Mouse (Mus musculus): ENCODE data around the gene Fa2h.

Fa2h gene

DNA sequence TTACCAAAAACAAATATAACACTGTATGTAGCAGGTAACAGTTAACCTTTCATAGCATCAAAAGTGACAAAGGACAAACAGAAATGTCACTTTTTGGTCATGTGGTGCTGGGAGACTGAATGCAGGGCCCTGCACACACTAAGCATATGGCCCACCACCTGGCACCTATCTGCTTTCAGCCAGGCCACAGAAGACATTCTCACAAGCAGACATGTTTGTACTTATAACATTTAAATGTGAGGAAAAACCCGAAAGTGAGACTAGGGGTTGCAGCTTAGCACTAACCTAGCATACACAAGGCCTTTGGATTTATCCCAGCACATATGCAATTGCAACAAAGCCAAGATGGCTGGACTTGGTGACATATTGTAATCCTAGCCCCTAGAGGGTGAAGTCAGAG, 95.6 kb downstream of the Fa2h start:
- DNase-seq: no peak
